15 mouse cellular contexts compared by ENCODE assay signal in the genomic region with DNA sequence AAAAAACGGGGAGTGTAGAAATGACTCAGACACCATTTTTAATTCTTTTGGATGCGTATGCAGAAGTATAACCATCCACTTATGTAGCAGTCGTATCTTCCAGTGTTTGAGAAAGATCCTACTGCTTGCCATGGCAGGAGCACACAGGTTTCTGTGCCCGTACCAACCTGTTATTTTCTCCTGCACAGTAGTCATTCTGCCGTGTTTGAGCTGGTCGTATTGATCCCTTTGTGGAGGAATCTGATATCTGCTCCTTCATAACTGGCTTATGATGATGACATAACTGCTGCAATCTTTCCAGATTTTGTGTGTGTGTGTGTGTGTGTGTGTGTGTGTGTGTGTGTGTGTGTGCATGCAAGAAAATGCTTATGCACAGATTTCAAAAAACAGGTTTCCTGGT.
"Had no signal": no experiment of that assay in that cellular context is flagged by ENCODE, and none has a peak within 500 bp of the region (broad histone marks: within the 10 kb centered on the region; RNA-seq: fewer than 3 reads in every experiment).

No protein-coding gene starts in this region.

- H3K27ac ChIP-seq: neural tube, embryonic 15.5 days; stomach, embryonic 15.5 days; stomach, postnatal 0 days had no signal

- H3K27me3 ChIP-seq: neural tube, embryonic 15.5 days; stomach, embryonic 15.5 days had no signal

- H3K4me3 ChIP-seq: neural tube, embryonic 15.5 days; stomach, embryonic 15.5 days had no signal

- H3K9ac ChIP-seq: neural tube, embryonic 15.5 days; stomach, embryonic 15.5 days had no signal

- DNase-seq: retina, postnatal 1 day; right cerebral cortex, adult 18-20 months; right cerebral cortex, postnatal 14 days; right cerebral cortex, postnatal 25 days; right cerebral cortex, postnatal 4 days; spleen, adult 18-20 months; thymus, adult 18-20 months; thymus, adult 2 months; thymus, postnatal 14 days; thymus, postnatal 25 days; thymus, postnatal 36 days; thymus, postnatal 4 days had no signal

- H3K9me3 ChIP-seq: neural tube, embryonic 15.5 days; stomach, embryonic 15.5 days had no signal

- H3K4me2 ChIP-seq: neural tube, embryonic 15.5 days; stomach, embryonic 15.5 days had no signal
